Mouse (Mus musculus) lung, postnatal 10 days (tissue): ENCODE measurements at regions not wholly inside any gene's neighbourhood (a gene's known extent, or its start where the extent isn't known, plus 50 kb on each side); places are given as distances from the start of the nearest gene placed in this dataset.

Source experiments
- DNase-seq: peaks from one replicate; pipeline ENCODE4 v3.0.0; 2021

DNA sequence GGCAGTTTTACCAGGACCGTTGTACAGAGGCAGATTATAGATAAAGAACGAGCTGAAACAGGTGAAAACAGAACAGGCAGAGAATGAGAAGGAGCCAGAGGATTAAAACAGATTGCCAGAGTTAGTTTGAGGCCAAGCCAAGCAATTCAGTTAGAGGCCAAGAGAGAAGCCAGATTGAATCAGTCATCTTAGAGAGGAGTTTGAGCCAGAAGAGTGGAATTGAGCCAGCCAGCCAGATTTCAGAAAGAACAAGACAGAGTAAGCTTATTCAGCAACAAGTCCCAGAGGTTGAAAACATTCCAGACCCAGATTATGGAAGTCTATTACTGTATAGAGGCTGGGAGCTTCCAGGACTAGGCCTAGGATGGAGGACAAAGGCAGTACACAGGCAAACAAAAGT lies 499.7 kb downstream of the Fgf9 start:
- no peak for DNase-seq

DNA sequence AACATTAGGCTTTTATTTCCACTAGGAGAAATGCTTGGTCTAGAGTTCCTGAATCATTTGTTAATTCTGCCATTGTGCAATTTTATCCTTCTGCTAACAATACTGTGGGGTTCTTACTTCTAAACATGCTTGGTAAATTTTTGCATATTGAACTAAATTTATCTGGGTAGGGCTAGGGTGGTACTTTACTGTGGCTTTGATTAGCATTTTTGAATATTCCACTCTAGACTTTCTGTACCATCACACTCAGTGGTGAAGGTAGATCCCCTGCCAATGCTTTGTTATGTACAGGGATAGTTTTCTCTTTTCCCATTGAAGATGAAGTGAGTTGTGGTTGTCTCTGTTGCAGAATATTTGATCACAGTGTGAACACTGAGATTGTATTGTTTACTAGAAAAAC lies 497.1 kb downstream of the Fgf9 start:
- no peak for DNase-seq

DNA sequence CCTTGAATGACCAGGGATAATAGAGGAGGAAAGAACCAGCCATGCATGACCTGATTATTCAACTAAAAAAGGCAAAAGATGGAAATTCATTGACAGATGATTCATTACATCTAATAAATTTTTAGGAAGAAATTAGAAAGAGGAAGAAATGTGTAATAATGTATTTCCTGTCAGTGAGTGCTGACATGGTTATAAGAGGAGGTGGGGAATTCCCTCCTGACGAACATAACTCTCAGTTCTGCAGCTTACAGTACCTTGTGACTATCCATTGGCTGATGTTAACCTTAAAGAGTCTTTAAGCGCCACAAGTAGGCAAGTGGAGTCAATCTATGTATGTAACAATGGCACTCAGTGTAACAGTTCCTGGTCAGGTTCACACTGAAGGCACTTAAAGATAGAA lies 492.7 kb downstream of the Fgf9 start:
- no peak for DNase-seq

DNA sequence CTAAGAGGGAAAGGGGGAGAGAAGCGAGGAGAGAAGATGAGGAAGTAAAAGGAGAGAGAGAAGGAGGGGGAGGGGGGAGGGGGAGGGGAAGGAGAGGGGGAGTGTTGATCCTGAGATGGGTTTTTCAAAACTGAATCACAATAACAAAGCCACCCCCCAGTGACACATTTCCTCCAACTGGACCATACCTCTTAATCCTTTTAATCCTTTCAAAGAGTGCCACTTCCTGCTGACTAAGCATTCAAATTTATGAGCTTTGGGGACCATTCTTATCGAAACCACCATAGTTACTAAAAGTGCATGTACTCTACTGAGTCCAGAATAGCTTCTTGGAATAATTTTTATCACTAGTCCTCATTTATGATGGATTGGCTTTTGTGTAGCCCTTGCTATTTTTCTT lies 480.4 kb downstream of the Fgf9 start:
- no peak for DNase-seq

DNA sequence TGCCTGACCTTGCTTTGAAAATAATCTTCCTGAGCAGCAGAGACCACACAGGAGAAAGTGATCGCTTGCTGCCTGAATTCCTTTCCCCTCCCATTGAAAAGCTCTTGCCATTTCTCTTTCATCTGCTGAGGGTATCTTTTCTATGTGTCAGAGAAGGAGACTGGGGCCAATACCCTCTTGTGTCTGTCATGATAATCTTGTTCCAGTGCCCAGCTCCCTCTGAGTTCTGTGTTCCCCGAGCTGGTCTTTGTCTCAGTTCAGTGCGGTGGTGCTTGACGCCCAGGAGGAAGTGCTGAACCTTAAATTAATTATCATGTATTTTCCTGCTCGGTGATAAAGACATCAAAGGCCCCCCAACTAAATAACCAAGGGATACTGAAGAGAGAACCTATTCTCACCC lies 475.4 kb downstream of the Fgf9 start:
- DNase-seq = no peak

DNA sequence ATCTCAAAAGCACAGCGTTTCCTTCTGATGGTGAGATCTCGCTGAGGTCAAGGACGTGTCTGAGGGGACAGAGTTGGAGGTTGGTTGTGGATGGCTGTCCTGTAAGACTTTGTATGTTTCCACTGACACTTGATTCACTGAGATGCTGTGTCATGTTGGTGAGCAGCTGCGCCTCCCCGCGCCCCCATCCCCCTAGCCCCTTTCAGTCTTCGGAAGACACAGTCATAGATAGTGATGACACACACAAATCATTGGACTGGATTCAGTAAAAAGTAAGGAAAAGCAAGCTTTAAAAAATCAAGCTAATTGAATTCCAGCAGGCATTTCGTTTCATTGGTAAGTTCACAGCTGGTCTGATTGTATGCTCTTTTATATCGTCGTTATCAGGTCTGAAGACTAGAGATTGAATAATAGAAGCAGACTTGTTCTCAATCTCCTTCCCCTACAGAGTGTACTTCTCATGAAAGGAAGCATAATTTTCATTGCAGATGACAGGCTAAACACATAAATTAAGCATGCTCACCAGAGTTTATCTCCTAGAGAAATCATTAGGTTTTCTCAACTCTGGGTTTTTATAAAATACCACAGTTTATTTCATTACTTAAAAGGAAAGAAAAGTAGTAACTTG lies 472.9 kb downstream of the Fgf9 start:
- DNase-seq = no peak

DNA sequence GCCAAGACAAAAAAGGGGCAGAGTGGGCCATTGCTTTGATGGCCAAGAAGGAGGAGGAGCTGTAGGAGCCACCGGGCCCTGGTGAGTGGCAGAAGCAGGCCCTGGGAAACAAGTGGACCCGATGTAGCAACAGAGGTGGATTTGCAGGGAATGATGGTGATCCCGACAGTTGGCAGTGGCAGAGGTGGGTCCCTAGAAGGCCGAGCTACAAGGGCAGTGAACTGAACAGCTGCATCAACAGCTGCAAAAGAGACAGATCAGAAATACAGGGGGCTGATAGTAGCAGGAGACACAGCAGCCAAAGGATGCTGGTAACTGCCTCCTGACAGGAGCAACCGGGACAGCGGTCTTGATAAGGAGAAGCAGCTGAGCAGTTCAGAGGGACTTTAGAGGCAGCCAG lies 467.8 kb downstream of the Fgf9 start:
- no peak for DNase-seq

DNA sequence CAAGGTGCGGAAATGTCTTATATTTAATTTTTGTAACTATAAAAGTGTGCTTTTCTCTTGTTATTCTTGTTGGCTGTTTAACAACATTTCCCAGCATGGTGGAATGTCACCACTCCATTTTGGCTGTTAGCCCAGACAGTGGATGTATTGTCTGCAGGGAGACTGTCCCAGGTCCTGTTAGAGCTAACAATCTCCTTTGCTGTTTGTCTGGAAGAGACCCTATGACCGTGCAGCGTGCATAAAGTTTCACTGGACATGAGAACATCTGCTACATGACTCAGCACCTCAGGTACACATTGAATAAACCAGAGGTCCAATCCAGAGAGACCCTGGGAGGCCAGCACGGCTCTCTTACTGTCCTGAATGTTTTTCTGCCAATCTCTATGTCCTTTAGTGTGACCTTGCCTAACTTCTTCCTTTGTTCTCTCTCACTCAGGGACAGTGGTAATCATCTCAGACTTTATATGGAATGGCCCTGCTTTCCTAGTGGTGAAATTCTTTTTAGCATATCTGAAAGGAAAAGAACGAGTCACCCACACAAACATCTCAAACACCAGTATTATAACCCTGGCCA lies 450.7 kb downstream of the Fgf9 start:
- peak; percentile 48 for DNase-seq

DNA sequence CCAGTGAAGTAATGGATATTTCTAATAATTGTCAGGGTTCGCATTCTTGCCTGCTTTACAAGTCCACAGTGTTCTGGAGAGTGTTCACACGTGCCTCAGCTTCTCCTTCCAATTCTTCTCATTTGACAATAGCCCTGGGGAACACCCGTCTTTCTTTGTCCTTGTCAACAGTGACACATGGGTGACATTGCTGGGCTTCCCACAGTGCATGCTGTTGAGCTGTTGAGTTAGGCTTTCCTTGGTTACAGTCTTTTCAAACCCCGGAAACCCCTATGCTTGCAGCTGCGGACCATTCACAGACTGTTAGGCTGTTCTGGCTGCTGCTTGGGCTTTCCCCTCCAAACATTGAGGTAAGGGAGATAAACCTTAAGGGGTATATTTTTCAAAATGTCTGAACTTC lies 450.0 kb downstream of the Fgf9 start:
- DNase-seq = no peak

DNA sequence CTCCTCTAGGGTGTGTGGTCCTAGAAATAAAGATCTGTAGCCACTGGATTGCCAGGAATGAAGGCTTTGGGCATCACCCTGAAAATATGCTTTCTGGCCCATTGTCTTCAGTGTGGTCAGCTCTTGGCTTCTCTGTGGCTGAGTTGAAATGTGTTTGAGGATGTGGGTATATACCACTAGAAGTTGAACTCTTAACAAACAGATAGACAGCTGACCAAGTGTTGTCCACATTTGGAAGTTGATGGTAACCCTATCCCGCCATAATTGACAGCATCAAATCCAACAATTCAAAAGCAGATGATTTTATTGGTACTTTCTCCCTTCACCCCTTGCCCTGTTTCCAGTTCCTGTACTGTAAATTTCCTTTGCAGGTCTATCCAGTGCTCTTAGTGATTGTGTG lies 448.7 kb downstream of the Fgf9 start:
- no peak for DNase-seq

DNA sequence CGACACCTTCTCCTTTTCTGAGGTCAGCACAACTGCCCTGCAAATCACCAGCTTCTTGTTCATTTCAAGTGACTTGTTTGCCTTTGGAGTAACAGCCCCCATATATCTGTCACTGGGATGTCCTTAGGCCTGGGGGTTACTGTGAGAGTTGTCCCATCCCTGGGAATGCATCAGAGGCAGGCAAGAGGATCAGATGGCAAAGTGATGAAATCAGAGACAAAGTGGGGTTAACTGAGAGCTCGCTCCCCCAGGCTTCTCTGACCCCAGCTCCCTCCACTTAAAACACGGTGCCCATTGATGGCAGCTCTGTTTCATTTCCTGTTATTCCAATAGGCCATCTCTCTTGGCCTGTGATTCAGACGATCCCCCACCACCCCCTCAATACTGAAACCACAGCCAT lies 446.2 kb downstream of the Fgf9 start:
- no peak for DNase-seq

DNA sequence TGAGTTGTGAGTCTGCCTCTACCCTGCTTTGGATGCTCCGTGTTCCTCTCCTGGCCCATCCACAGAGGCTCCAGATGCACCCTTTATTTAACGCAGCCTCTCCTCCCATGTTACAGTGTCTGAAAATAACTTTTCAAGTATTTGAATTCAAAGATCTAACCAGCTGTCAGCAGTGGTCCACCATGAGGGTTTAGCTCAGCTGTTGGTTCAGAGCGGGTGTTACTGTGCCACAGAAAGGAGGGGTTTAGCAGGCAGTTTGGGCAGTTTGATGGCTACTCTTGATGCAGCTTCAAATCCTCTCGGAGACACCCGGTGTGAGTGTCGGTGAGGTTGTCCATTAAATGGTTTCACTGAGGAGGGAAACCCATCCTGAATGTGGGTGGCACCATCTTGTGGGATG lies 441.8 kb downstream of the Fgf9 start:
- DNase-seq = no peak

DNA sequence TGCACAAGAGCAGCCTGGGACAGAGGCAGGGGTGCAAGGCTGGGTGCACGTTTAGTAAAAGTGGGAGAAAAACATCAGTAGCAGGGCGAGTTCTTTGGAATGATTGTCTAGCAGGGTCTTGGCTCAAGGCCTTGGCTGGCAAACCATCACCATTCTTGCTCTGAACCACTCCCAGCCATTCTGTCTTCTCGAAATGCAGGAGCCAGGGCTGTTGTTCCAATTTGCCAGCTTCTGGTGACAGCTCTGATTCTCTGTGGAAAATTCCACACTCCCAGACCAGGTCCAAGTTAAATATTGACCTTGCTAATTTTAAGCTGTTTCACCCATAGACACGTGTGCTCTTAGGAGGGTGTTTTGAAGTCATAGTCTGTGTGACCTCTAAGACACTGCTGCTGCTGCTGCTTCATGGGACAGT lies 441.2 kb downstream of the Fgf9 start:
- no peak for DNase-seq

DNA sequence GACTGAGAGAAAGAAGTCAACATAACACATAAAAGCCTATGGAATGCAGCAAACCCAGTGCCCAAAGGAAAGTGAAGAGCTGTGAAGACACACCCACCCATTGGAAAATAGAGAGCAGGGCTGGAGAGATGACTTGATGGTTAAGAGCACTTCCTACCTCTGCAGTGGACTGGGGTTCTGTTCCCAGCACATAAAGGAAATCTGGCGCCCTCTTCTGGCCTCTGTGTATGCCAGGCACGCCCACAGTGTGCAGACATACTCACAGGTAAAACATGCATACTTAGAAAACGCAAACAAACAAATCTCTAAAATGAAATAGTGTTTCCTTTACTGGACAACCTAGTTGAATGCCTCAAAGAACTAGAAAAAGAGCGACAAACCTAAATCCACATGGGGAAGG lies 440.4 kb downstream of the Fgf9 start:
- DNase-seq = no peak

DNA sequence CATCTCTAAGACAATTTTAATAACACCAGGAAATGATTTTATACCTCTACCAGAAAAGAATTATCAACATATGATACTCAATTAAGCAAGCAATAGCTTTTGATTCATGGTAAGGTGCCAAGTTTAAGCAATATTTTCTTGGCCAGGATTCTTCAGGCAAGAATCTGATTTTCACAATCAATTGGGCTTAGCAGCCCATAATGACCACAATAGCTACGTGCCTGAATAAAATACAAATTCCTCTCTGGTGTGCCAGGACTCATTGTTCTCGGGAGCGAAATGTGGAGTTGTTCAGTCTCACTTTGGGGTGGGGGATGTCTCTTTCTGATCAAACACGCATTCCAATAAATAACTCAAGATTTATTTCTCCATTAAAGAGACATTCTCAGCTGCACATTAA lies 438.8 kb downstream of the Fgf9 start:
- no peak for DNase-seq

DNA sequence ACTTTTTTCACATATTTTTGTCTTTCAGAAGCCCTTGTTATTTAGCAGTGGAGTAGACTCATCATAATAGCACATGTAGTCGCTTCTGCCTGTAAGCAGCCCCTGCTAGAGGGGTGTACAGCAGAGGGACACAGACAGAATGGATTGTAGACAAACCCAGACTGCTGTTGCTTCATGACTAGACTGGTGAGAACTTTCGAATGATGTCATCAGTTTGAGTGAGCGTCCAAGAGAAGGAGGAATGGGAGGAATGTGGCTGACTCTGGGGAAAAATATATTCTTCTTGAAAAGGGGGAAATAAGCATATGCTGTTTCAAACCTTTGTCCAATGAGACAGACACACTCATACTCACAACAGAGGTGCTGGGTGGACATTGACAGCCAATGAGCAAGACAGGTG lies 436.1 kb downstream of the Fgf9 start:
- peak; percentile 41 for DNase-seq

DNA sequence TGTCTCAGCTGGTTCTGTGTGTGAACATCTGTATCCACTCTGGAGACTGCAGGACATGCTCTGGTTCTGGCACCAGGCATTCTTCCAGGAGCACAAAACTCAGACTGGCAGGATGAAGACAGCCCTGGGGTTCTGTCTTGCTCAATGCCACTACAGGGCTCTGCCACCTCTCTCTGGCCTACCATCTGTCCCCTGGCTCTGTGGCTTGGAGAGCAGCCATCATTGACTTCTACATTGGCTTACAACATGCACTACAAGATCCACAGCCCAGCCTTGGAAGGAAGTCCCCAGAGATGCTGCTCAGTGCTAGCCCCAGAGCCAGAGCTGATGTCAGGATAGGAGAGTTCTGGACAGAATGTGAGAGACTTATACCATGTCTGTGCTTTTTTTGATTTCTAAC lies 435.5 kb downstream of the Fgf9 start:
- DNase-seq = no peak

DNA sequence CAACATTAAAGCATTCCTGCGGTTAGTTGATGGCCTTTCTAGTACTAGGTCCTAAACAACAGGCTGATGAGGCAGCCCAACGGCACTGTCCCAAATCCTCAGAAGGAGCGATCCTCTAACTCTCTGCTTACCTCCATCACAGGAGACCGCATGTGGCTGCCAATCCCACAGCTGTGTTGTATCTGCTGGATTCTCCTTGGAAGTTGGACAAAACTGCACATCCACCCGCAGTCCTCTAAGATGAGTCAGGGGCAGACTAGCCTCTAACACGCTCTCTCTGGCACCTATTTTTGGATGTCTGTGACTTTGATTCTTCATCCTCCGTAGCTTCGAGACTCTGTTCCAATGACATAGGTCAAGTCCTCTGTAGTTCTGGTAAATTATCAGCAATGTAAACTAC lies 432.5 kb downstream of the Fgf9 start:
- peak; percentile 14 for DNase-seq

DNA sequence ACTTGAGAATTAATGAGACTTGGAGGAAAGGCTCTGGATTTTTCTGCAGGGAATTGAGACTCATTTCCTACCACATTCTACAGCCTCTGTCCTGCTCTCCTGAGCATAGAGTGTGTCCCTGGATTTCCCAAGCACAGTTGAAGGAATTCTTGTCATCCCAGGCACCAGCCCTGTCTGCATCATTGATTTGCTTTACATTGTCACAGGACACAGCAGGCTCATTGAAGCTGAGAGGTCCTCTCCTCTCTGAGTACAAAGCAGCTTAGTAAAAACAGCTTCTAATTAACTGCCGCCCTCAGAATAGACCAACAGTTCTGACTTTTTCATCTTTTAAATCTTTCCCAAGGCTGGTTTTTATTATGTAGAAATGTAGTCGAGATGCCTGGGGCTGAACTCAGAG lies 429.7 kb downstream of the Fgf9 start:
- no peak for DNase-seq

DNA sequence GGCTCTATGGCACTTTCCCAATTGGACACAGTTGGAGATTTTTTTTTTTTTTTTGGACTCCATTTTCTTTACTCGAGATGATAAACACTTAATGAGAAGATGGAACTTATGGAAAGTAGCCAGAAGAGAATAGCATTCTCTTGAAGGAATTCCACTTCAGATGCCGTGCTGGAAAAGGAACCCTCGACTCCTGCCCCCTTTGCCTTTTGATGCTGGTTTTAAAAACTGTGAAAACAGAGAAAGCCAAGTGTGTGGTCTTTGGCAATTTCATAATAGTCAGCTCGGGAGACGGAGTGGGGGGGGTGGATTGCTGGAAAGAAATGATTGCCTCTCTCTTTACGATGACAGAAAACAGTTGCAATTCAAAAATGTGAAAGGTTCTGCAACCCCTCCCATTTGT lies 429.2 kb downstream of the Fgf9 start:
- peak; percentile 23 for DNase-seq

DNA sequence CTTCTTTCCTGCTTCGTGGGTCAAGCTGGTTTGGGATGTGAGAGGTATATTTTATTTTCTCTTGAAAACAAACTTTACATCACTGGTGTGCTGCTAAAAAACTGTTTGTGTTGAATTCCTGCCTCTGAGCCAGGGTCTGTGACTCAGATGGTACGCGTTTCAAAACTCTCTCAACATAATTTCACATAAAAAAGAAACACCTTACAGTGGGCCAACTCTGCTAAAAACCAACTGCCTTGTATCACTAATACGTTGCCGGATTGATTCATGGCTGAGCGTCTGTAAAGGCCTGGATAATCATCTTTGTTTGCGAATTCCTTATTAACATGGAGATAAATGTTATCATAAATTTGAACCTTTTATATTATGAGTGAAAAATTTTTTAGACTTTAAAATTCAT lies 428.7 kb downstream of the Fgf9 start:
- no peak for DNase-seq

DNA sequence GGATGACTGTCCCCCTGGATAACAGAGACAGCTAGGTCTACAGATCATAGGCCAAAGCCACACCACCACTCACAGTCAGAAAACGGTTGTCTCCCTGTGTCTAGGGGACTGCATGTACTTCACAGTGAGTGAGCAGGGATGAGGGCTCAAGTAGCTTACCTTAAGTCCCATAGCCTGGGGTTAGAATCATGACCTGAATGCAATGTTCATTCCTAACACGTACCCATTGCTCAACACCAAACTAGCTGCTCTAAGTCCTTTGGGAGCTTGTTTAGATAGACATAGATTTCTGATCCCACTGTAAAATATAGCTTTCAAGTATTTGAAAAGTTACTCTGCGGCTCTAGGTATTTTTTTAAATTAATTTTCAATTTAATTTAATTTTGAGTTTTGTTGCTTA lies 426.6 kb downstream of the Fgf9 start:
- no peak for DNase-seq

DNA sequence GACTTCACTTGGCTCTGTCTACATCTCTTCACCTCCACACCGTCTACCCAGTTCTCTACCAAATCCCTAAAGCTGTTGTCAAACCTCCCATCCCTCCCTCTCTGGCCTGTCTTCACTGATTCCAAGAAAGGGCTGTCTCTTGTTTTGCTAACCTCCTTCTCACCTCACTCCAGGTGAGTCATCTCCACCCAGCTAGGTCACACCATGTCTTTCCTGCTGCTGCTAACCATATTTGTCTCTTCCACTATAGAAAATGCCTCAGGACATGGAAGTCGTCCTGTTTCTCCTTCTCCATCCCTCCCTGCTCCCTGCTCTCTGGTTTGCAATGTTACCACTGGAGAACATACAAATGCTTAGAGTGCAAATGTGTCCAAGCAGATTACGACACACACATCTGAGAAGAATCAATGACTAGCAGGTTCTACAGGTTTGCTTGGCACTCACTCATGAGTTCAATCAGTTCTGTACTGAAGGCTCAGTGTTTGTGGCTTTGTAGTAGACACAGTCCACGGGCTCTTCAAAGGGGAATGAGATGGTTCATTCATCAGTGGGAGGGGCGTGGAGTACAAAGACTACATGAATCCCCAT lies 424.1 kb downstream of the Fgf9 start:
- DNase-seq = no peak

DNA sequence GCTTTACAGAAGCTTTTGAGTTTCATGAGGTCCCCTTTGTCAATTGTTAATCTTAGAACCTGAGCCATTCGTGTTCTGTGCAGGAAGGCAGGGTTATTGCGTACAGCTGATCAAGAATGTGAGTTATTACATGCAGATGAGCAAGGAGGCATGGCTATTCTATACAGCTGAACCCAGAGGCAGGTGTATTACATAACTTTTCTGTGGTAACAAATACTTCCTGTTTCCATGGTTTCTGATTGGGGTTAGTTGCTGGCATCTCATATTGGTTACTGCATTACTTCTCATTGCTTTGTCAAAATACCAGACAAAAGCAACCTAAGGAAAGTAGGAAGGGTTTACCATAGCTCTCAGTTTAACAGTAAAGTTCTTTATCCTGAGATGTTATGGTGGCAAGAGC lies 421.8 kb downstream of the Fgf9 start:
- DNase-seq = no peak

DNA sequence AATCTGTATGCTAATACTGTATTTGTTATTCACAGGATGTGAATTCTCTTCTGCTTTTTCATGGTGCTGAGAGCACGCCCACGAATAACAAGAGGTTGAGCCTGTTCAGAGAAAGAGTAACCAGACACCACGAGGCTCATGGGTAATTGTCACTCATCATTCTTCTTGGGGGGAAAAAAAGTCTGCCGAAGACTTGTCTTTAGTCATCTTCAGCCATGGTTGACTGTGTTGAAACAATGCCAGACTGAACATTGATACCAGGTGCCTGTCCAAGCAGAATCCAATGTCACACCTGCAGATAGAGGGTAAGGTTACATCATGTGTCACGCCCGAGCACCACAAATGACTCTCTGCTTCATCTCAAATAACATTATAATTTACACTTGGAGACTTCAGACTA lies 418.5 kb downstream of the Fgf9 start:
- no peak for DNase-seq
